Mouse (Mus musculus) thymus, adult 2 months (tissue): ENCODE measurements around the gene B4galt1. TPM values are rescaled to one million over a fixed set of nuclear protein-coding genes. Genes with fewer than 3 reads are reported as not detected.

Source experiments
- DNase-seq: peaks from one replicate; pipeline ENCODE4 v3.0.0; 2021
- H3K27ac ChIP-seq: fragments of 200-500 bp; 2 replicates; pipeline ENCODE4 v1.5.1; 2012; ENCODE audit warnings: low read length, control low read depth; ENCODE audit not compliant: control insufficient read depth, insufficient read depth
- H3K27me3 ChIP-seq: fragments of 200-500 bp; 2 replicates; pipeline ENCODE4 v1.6.1; 2012; ENCODE audit warnings: mild to moderate bottlenecking, low read length, moderate library complexity, mixed read lengths; ENCODE audit not compliant: control insufficient read depth, insufficient read depth
- H3K36me3 ChIP-seq: fragments of 200-500 bp; 2 replicates; pipeline ENCODE4 v1.6.1; 2012; ENCODE audit warnings: mild to moderate bottlenecking, low read length, moderate library complexity; ENCODE audit not compliant: control insufficient read depth, insufficient read depth
- H3K4me1 ChIP-seq: fragments of 200-500 bp; replicated peaks from 2 replicates; pipeline ENCODE4 v1.6.1; 2012; ENCODE audit warnings: low read length; ENCODE audit not compliant: control insufficient read depth, insufficient read depth
- H3K4me3 ChIP-seq: fragments of 200-500 bp; 2 replicates; pipeline ENCODE4 v1.5.1; 2012; ENCODE audit warnings: mild to moderate bottlenecking, low read length, control low read depth, moderate library complexity; ENCODE audit not compliant: control insufficient read depth, insufficient read depth
- CTCF ChIP-seq: fragments of 200-500 bp; IDR thresholded peaks from 2 replicates; pipeline ENCODE4 v1.5.1; 2012; ENCODE audit warnings: mild to moderate bottlenecking, control low read depth, low read length, moderate library complexity, borderline replicate concordance; ENCODE audit not compliant: control insufficient read depth, poor library complexity, insufficient read depth; ENCODE audit errors: extremely low read depth
- POLR2A ChIP-seq: fragments of 200-500 bp; IDR thresholded peaks from 2 replicates; pipeline ENCODE4 v1.6.1; 2012; ENCODE audit warnings: mild to moderate bottlenecking, low read length, control low read depth, moderate library complexity; ENCODE audit not compliant: control insufficient read depth, poor library complexity, insufficient read depth; ENCODE audit errors: extremely low read depth
- WGBS: fragments of 180-500 bp; shearing (Covaris S2); methylation state at CpG from one replicate; pipeline ENCODE4 v1.1.7; 2018; 5-methylcytosine and 5-hydroxymethylcytosine counted together
- polyA plus RNA-seq: library from polyadenylated mRNA; depleted of rRNA; stranded (reverse); fragments of >200 nt; gene quantifications from 2 replicates; pipeline ENCODE4 v1.2.3, GENCODE M21; 2012

The B4galt1 gene
- polyA plus RNA-seq, 1 experiment = 34.1 TPM

DNA sequence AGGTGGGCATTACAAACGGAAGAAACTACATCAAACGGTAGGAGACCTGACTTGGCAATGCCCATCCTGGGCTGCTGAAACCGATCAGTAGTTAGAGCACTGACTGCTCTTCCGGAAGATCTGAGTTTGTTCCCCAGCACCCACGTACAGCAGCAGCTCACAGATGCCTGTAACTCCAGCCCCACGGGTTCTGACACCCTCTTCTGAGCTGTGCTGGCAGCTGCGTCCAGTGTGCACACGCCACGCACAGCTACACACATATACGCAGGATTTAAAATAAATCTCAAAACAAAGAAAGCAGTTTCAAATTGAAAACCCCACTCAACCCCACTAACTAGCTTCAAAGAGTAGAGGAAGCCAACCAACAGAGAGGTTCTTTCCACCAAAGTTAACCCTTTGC lies 29.4 kb upstream of the B4galt1 start:
- Histone ChIP-seq H3K4me3 (no peak overlapping the region), H3K36me3 (no peaks in the 10 kb centered on the region), H3K27ac (peak overlapping the region; percentile 8; the same call in 1 of the 2 replicates), H3K4me1 (peaks cover 15% of the 10 kb centered on the region), H3K27me3 (no peaks in the 10 kb centered on the region)
- 45% methylated on average over 10 of the region's 10 CpGs for WGBS
- DNase-seq = no peak
- TF ChIP-seq POLR2A (no peak), CTCF (no peak)

DNA sequence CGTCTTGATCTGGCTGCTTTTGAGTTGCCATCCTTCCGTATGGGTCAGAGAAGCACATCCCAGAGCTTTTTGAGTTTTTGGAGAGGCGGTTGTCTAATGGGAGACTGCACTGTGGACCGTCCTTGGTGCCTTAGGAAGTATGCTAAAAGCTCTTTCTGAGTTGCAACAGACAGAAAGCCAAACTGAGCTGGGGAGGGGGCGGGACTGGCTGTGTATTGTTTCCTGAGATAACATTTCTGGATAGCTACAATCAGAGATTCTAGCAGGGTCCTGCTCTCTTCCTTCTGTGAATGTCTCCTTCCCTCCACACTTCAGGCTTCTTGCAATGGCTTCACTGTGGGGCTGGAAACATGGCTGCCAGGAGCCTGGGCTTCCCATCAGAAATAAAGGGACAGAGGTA lies 23.7 kb upstream of the B4galt1 start:
- peaks cover 33% of the 10 kb centered on the region for H3K4me1 ChIP-seq
- no peaks in the 10 kb centered on the region for H3K36me3 ChIP-seq
- H3K27ac ChIP-seq = peak overlapping the region; percentile 67; the same call in 1 of the 2 replicates
- H3K4me3 ChIP-seq = no peak overlapping the region
- no peaks in the 10 kb centered on the region for H3K27me3 ChIP-seq
- TF ChIP-seq CTCF = no peak
- TF ChIP-seq POLR2A = no peak
- DNase-seq = no peak
- 85% methylated on average over 5 of the region's 5 CpGs for WGBS

GRCm38 (mm10) chr4:40876814-40877371 lies 23.1 kb upstream of the B4galt1 start:
- H3K4me3 ChIP-seq = peak overlapping the region; percentile 1; the same call in 1 of the 2 replicates
- peak; percentile 22 for DNase-seq
- peaks cover 28% of the 10 kb centered on the region for H3K4me1 ChIP-seq
- no peaks in the 10 kb centered on the region for H3K36me3 ChIP-seq
- WGBS = 17% methylated on average over 12 of the region's 12 CpGs
- 0 out of 2 replicates have a peak, but pooled peaks have one; percentile 36 for TF ChIP-seq POLR2A
- no peak for TF ChIP-seq CTCF
- H3K27me3 ChIP-seq = no peaks in the 10 kb centered on the region
- peak overlapping the region; percentile 67 for H3K27ac ChIP-seq

GRCm38 (mm10) chr4:40875842-40876241 lies 22.0 kb upstream of the B4galt1 start:
- Histone ChIP-seq H3K4me3 (peak overlapping the region; percentile 8; the same call in 1 of the 2 replicates), H3K4me1 (peaks cover 28% of the 10 kb centered on the region), H3K27me3 (no peaks in the 10 kb centered on the region), H3K27ac (peak overlapping the region; percentile 97), H3K36me3 (no peaks in the 10 kb centered on the region)
- DNase-seq = peak; percentile 88
- peak; percentile 49; the same call in 1 of the 2 replicates for TF ChIP-seq CTCF
- TF ChIP-seq POLR2A = 0 out of 2 replicates have a peak, but pooled peaks have one; percentile 47
- WGBS = 7% methylated on average over 20 of the region's 20 CpGs

GRCm38 (mm10) chr4:40874794-40875552 lies 21.2 kb upstream of the B4galt1 start:
- H3K4me3 ChIP-seq = no peak overlapping the region
- 91% methylated on average over 5 of the region's 5 CpGs for WGBS
- peaks cover 28% of the 10 kb centered on the region for H3K4me1 ChIP-seq

DNA sequence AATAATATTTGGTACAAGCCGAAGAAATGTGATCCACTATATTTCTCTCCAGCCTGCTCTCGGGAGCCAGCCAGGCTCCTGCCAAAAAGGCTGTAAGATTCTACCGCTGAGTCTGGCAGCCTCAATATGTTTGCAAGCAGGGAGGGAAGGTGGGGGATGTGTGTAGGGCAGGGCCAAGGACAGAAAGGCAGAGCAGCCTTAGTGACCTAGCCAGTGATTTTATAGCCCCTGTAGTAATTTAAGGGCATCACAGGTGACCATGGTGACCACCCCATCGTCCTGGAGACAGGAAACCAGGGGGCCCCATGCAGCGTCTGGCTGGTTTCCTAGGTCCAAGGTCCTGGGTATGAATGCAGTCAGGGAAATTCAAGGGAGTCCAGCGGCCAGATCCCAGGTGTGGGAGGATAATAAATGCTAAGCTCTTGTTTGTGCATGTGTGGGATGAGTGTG lies 20.4 kb upstream of the B4galt1 start:
- no peak for TF ChIP-seq POLR2A
- TF ChIP-seq CTCF = no peak
- Histone ChIP-seq H3K27ac (no peak overlapping the region), H3K27me3 (no peaks in the 10 kb centered on the region), H3K36me3 (no peaks in the 10 kb centered on the region), H3K4me1 (peaks cover 28% of the 10 kb centered on the region), H3K4me3 (no peak overlapping the region)
- DNase-seq = no peak
- 91% methylated on average over 6 of the region's 6 CpGs for WGBS

More at GRCm38 (mm10) chr4:40874794-40875552, 21.2 kb upstream of the B4galt1 start:
- DNase-seq = no peak
- TF ChIP-seq POLR2A (no peak), CTCF (no peak)
- Histone ChIP-seq H3K36me3 (no peaks in the 10 kb centered on the region), H3K27ac (peak overlapping the region; percentile 97), H3K27me3 (no peaks in the 10 kb centered on the region)

- Histone ChIP-seq H3K27ac (no peak overlapping the region), H3K27me3 (no peaks in the 10 kb centered on the region), H3K4me1 (peaks cover 28% of the 10 kb centered on the region), H3K4me3 (no peak overlapping the region), H3K36me3 (no peaks in the 10 kb centered on the region)
- no peak for DNase-seq
- 98% methylated on average over 2 of the region's 2 CpGs for whole genome bisulfite sequencing
- TF ChIP-seq POLR2A (no peak), CTCF (no peak)
Measured at GRCm38 (mm10) chr4:40873320-40873719, 19.5 kb upstream of the B4galt1 start.
